ENCODE assay signal across 13 mouse cellular contexts in genomic region chr6:23678172-23678571, GRCm38 (mm10). TPM values are rescaled to one million over a fixed set of nuclear protein-coding genes. Genes with fewer than 3 reads are reported as not detected.
"Had no signal": no experiment of that assay in that cellular context is flagged by ENCODE, and none has a peak within 500 bp of the region (broad histone marks: within the 10 kb centered on the region; RNA-seq: fewer than 3 reads in every experiment).

No protein-coding gene starts in this region.

- DNase-seq: retina, postnatal 1 day; right cerebral cortex, adult 18-20 months; right cerebral cortex, postnatal 14 days; right cerebral cortex, postnatal 25 days; right cerebral cortex, postnatal 4 days; spleen, adult 18-20 months; thymus, adult 18-20 months; thymus, adult 2 months; thymus, postnatal 14 days; thymus, postnatal 25 days; thymus, postnatal 36 days; thymus, postnatal 4 days had no signal

RNA-seq across cellular contexts. Expression of gene Rnf133, which starts 28.1 kb away (rescaled TPM):
- total RNA-seq: neutrophil, adult 5-6 weeks had no signal
